Mouse (Mus musculus) gastrocnemius, postnatal 10 days (tissue): ENCODE data around the gene Pmf1. TPM values are rescaled to one million over a fixed set of nuclear protein-coding genes. Genes with fewer than 3 reads are reported as not detected.

Experiments used
- DNase-seq: peaks from one replicate; pipeline ENCODE4 v3.0.0; 2021; ENCODE audit warnings: mixed read lengths
- long read RNA-seq, 2 experiments: library from polyadenylated mRNA; stranded (forward); transcript quantifications; one replicate each; pipeline ENCODE4 v2.0.0; 2021
- total RNA-seq, 2 experiments: library from RNA; stranded (reverse); gene quantifications; 2 replicates each; pipeline ENCODE4 v1.2.3; 2021

The Pmf1 gene
- total RNA-seq, result 10 to 100 TPM; 44.0 to 46.8 TPM
- long read RNA-seq, experiment 1, transcript Pmf1-201 (5 exons, 1,007 nt), result major isoform, 17 of 20 reads
- long read RNA-seq, experiment 1, partial matches to known transcripts, result 2 of 20 reads
- long read RNA-seq, experiment 1, other reads (novel, unspliced or antisense), result 1 of 20 reads
- long read RNA-seq, experiment 2, transcript Pmf1-201 (5 exons, 1,007 nt), result major isoform, 14 of 20 reads
- long read RNA-seq, experiment 2, partial matches to known transcripts, result 2 of 20 reads
- long read RNA-seq, experiment 2, other reads (novel, unspliced or antisense), result 3 of 20 reads

GRCm38 (mm10) chr3:88409741-88410644 is at the start of gene Pmf1:
Gene Pmf1 (minus strand): TSS chr3:88410331.
- DNase-seq, result peak; percentile 90

GRCm38 (mm10) chr3:88458778-88459219 is 48.7 kb upstream of the Pmf1 start:
- DNase-seq, result no peak

DNA sequence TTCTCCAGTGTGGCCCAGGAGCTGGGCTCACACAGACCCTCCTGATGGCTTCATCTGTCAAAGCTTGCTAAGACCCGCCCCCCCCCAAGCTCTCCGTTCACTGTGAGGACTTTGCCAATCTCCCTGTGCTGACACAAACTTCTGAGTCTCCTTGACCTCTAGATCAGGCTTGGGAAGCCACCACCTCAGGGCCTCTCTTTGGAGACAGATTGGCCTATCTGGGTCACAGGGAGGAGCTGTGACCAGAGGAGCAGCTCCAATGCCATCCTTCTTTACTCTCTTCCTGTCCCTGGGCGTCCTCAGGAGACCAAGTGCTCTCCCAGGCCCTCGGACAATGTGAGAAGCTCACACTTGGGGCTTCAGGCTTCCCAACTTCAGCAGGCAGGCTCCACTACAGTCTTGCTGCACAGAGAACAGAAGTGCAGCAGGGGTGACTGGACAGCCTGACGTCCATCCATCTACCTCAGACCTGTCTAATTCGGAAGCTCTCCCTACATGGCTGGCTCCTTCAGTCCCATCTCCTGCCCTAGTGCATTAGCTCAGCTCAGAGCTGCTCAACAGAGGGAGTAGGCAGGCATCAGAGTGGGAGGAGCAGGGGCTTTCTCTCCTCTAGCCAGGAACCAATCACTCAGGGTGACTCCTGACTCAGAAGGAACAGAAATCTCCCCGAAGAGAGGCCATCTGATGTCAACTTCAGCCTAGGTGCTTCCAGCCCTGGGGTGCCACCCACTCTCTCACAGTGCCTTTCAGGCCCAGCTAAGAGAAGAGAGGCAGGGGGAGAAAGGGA is 46.8 kb upstream of the Pmf1 start:
- DNase-seq, result no peak

DNA sequence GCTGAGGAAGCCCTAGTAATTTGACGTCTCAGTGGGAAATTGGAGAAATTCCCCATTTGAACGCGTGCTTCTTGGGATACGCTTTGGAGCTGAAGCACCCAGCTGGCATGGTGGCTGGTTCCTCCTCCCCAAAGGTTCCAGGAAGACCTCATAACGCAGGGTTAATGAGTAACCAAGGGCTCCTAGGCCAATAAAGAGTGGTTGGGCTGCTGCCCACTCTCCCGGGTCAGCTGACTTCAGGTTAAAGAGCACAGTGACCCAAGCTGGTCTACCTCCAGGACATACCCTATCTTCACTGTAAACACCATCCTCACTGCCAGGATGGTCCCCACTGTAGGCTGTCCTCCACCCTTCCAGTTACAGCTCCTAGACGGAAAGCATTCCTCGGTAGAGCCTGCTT is 46.2 kb upstream of the Pmf1 start:
- DNase-seq, result no peak

DNA sequence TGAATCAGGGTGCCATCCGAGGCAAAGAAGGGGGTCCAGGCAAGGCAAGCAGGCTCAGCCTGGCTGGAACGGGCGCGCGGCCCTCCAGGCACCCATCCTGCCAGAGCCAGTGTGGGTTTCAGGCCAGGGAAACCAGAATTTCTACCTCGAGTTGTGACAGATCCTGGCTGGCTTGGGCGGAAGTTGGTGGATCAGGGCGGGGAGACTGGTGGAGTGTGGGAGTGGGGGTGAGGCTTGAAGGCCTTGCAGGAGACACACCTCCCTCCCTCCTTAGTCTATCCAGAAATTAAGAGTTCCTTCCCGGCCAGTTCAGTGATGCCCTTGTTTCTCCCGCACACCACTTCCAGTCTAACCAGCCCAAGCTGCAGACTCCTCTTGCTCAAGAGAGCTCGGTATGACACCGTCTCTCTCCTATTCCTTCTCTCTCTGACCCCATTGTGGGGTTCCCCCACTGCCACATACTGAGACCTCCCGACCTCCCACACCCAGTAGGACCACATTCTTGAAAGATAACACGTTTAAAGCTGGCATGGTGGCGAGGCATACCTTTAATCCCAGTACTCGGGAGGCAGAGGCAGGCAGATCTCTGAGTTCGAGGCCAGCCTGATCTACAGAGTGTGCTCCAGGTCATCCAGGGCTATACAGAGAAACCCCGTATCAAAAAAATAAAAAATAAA is 45.6 kb upstream of the Pmf1 start:
- no peak for DNase-seq

DNA sequence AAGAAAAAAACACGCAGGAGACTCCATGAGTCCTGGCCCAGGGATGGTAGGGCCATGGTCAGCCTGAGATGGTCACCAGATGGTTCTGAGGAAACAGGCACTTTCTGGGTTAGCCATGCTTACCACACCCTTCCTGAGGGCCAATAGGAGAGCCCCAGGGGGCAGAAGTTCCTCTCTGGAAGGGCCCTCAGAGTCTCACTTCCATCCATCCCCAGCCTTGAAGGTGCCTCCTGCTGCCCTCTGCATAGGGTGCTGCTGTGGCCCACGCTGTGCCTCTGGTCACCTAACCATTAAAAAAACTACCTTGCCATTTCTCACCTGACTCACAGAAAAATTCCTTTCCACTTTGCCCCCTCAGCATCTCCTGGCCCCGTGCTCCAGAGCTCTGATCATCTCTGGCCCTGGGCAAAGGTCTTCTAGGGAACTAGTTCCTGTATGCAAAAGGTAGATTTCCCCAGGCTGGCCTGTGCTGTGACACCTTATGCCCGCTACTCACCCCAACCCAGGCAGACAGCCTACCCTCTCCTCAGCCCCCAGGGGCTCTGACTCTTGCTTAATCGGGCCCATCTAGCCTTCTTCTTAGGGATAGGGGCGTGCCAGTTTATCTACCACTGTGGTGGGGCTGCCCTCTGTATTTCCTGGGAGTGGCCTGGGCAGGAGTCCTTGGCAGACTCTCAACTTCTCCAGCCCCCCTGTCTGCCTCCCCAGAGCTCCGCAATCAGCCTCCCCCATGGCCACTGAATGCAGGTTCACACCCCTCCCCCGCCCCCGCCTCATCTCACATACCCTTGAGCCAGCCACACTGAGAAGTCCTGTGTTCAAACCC is 44.8 kb upstream of the Pmf1 start:
- no peak for DNase-seq

GRCm38 (mm10) chr3:88453986-88454385 is 43.9 kb upstream of the Pmf1 start:
- DNase-seq, result no peak

DNA sequence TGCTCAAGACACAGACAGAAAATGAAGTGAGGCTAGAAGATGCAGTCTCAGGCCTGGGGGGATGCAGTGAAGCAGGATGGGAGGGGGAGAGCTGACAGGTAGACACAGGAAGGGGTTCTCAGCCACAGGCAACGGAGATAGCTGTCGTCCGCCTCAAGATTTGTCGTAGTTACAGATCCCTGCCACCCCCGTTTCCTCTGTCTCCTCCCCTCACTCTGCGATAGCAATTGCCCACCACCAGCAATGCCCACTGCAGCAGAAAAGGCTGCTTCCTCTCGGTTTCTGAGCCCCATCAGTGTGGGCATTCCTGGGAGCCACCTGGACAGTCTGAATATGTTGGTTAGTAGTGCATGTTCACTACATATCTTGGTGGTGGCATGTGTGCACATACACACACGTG is 43.2 kb upstream of the Pmf1 start:
- DNase-seq, result no peak

GRCm38 (mm10) chr3:88452716-88453115 is 42.6 kb upstream of the Pmf1 start:
- no peak for DNase-seq

DNA sequence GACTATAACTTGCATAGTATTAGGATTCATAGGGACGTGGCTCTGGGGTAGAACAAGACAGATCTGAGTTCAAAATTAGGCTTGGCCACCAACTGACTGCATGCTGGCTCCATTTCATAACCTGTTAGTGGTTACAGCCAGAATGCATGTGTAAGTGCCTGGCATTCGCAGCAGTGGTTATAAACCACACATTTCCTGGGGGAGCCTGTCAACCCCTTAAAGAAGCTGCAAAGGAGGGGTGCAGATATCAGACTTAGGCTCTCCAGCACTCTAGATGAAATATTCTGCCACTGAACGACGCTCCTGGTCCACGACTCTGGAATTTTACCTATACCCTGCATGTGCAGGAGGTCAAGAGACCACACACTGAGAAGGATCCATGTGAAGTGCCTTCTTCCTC is 42.1 kb upstream of the Pmf1 start:
- DNase-seq, result no peak

- DNase-seq, result no peak
Measured at GRCm38 (mm10) chr3:88450379-88451131, 40.4 kb upstream of the Pmf1 start.

DNA sequence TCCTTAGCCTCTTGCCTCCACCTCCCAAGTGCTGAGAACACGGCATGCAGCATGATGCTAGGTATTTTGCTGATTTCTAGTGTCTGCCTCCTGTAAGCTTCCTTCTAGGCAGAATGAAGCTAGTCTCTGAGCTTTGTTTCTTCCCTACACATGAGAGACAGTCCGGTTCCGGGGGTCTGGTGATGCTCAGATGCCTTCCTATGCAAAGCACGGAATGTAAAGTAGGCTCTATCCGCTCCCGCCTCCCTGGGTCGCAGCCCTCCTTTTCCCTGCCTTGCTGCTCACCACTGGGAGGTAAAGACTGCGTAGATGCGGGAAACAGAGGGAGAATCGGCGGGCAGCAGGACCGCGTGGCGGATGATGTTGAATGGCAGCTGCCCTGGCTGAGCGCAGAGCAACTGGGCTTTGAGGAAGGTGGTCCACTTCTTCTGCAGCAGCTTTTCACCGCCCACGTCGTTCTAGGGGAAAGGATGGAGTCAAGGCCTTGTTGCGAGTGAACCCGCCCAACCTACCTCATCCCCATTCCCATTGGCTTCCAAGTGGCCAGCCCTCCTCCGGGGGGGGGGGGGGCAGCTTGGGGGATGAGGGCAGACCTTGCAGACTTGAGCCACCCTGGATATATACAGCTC is 39.4 kb upstream of the Pmf1 start:
- no peak for DNase-seq

DNA sequence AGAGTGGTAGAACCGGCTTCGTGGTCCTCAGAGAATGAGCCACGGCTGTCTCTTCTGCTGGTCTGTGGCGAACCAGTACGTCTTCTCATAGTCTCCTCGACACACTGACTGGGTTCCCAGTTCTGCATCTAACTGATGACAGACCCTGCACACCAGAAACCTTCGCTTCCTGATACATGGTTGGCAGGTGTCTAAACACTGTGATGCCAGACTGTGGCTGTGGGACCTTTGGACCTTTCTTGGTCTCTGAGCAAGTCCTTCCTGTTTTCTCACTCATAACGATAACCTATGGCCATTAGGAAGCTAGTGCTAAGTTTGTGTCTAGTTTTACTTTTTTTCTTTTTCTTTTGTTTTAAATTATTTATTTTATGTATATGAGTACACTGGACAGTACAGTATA is 38.3 kb upstream of the Pmf1 start:
- DNase-seq, result no peak

DNA sequence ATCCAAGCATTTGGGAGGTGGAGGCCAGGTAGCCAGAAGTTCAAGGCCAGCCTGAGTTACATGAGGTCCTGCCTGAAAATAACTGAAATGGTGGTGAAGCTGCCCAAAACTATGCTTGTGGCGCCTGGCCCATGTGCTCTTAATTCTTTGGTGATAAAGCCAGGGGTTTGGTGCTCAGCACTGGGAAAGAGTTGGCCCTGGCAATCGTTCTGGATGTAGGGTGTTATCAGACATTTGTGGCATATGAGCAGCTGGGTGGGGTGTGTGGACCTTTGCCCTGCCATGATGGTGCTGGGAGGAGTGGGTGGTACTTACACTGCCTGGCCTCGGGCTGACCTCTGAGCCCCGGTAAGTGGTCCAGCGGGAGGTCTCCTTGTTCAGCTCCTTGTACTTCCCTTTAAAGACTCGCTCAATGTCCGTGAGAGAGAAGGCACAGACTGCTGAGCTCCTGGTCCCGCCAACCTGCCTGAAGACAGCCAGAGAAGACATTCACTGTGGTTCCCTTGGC is 37.6 kb upstream of the Pmf1 start:
- no peak for DNase-seq

- DNase-seq, result no peak
Measured at GRCm38 (mm10) chr3:88446471-88447123, 36.5 kb upstream of the Pmf1 start.

GRCm38 (mm10) chr3:88442888-88443287 is 32.8 kb upstream of the Pmf1 start:
- no peak for DNase-seq

- DNase-seq, result no peak
Measured at GRCm38 (mm10) chr3:88442488-88442887, 32.4 kb upstream of the Pmf1 start.

DNA sequence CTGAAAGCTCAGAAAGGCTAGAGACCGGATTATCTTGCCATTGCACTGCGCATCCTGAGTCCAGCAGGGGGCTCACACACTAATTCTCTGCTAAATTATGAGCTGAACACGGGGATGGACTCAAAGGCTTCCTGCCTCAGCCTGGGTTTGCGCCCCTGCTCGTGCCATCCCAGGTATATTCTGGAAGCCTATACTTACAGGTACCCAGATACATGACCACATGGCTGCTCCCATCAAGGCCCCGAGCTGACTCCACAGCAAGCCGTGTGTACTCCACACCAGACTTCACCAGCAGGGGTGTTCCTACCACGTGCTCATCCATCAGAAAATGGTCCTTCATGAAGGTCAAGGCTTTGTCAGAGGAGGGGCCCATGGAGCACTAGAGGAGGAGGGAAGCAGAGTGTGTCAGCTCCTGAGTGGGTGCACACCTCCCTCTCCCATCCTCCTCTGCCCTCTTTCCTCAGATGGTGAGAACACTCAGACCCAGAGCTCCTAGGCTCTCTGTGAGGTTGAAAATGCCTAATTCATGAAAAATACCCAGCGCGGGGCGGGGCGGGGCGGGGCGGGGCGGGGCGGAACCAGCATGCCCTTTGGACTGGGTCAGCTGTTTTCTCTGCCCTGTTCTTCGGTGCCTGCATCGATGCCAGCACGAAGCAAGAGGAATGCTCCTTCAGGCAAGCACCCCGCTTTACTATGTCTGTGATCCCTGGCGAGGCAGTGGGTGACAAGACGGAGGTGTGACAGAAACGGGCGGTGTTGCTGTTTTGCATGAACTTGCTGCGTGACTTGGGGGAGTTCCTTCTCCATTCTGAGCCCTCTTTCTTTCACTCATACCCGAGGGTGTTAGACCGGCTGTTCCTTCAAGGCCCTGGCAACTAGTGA is 30.6 kb upstream of the Pmf1 start:
- DNase-seq, result no peak
